Mouse (Mus musculus) colon, adult 2 months (tissue): Measurements from ENCODE around the gene Mlf2. TPM values are rescaled to one million over a fixed set of nuclear protein-coding genes. Genes with fewer than 3 reads are reported as not detected.

Experiments used
- polyA plus RNA-seq: library from polyadenylated mRNA; depleted of rRNA; stranded (reverse); fragments of >200 nt; gene quantifications from 2 replicates; pipeline ENCODE4 v1.2.3, GENCODE M21; 2012; rRNA removed

The Mlf2 gene
- polyA plus RNA-seq, result 357 and 413 TPM in 2 replicates

DNA sequence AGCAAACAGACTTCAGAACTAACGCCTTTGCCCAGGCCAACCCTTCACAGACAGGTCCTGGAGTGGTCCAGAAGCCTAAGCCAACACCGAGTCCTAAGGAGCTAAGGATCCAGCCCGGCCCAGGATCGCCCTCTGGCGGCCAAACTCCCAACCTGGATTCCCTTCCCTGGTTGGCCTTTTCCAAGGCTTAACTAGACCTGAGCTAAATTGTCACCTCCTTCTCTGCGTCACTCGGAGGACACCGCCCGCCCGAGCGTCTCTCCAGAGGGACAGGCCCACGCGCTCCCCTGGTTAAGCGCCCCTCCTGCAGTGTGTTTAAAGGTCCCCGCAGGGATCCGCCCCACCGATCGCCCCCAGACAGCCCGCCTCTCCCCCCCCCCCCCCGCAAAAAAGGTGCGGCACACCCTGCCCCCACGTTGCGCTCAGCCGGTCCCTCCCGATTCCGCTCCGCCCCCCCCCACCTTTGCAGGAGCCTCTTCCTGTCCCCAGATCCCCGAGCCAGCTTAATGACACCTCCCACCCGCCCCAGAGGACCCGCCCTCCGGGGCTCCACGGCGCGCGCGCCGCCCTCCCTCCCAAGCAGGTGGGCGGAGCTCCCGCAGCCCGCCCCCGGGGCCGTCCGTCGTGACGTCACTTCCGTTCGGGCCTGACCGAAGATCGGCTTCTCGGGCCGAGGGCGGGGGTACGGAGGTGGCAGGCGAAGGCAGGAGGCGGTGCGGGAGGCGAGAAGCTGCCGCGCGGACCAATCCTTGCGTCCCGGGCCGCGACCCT lies at the start of gene Mlf2:
Mlf2 (plus strand) TSS at position 633 of the 771 bp plus-strand sequence.

DNA sequence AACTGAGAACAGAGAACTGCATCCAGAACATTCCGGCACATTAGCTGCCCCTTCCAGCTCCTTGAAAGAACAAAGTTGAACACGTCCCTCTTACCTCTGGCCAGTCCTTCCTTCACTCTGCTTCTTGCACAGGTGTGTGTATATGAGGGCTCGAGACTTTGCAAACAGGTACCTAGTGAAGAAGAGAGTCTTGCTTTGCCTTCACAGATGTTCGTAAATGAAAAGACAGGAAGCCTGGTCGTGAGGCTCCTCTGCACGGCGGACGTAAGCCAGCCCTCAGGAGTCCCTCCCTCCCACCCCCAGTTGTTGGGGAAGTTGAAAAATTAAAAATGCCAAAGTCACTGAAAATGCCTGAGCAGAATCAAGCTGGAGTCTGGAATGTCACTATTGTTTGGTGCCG lies 43.2 kb upstream of the Mlf2 start, which contains the start of gene Cd4:
Cd4 (minus strand) TSS at position 236 of the 400 bp plus-strand sequence.

DNA sequence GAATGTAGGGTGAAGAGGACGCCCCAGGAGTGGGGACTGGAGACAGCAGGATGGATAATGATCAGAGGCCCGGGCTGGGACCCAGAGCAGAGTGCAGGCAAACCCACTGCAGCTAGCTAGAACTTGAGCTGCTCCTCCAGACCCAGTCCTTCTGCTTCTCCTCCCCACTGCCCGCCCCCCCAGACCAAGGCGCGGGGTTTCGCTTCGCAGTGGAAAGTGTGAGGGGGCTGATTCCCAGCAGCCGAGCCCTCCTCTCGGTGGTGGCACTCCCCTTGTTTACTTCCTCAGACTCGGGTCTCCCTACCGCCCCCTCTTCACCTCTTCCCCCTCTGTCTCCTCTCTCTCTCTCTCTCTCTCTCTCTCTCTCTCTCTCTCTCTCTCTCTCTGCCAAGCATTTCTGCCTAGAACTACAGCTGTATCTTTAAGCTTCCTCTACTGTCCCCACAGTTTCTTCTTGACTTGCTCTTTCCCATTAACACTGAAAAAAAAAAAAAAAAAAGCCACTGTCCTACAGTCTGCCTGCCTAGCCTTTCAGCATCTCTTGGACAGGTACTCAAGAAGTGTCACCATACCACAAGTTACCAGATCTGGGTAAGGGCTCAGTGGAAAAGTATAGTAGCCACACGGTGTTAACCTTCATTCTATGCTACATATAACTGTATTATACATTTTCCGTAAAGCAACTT lies 19.5 kb upstream of the Mlf2 start, which contains the start of gene Lag3:
Lag3 (minus strand) TSS at position 173 of the 686 bp plus-strand sequence.

DNA sequence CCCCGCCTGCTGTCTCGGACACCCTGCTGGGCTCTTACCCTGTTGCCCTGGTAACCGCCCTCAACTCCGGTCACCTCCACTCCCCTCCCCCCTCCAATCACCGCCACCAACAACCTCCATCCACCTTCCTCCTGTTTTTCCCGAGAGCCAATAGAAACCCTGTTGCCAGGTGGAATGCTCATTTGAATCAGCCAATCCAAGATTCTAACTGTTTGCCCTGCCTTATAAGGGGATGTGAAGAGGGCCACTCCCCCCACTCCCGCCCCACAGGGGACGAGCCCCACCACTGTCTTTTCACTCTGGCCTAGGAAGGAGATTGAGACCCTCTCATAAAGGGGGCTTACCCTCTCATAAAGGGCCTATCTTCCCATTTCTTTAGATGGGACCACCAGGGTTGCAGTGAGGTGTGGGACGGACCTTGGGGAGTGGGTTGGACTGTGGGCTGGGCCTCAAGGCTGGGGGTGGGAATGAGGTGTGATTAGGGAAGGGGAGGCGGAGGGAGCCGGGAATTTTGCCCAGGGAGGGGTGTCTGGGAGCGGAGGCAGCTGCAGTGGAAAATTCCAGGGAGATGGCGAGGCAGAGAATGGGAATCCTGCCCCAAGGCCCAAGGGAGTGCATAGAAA lies 11.4 kb upstream of the Mlf2 start, which contains the start of gene Ptms:
Ptms (minus strand) TSS at position 409 of the 623 bp plus-strand sequence.

DNA sequence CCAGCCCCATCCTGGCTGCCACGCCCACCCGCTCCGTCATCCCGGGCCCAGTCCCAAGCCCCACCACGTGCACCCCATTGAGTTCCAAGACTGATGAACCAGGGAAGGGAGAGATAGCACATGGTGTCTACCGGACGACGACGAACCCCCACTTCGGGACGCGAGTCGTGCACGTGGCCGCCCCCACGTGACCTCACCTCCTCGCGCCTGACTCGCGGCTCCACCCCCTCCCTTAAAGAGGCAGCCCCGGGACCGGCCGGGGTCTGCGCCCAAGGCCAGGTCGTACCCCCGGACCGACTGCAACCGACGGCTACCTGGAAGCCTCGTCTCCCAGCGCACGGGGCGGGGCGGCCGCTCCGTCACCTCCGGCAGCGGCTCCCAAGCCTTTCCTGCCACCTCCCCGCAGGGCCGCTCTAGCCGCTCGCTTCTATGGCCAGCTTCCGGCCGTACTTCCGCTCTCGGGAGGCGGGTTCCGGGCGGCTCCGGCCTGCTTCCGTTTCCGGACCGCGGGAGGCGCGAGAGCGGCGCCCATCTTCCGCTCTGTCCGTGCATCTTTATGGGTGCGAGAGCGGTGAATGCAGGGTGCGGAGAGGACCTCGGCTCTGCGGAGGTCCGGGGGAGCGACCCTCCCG lies 34.0 kb downstream of the Mlf2 start, which contains the start of gene Cops7a:
Cops7a (minus strand) TSS at position 451 of the 632 bp plus-strand sequence.

Other genes with a start within 250 kb of the Mlf2 start
- 36.9 and 39.0 TPM in 2 replicates for gene Emg1, start 219.2 kb upstream of the Mlf2 start, polyA plus RNA-seq
- gene Phb2, start 219.1 kb upstream of the Mlf2 start, polyA plus RNA-seq, result 151 and 193 TPM in 2 replicates
- 22.8 and 27.5 TPM in 2 replicates for gene Ptpn6, start 192.7 kb upstream of the Mlf2 start, polyA plus RNA-seq
- gene Grcc10, start 190.0 kb upstream of the Mlf2 start, polyA plus RNA-seq, result 180 and 222 TPM in 2 replicates
- gene Gm45234, start 175.4 kb upstream of the Mlf2 start, polyA plus RNA-seq, result not detected in 2 replicates
- gene Atn1, start 174.9 kb upstream of the Mlf2 start, polyA plus RNA-seq, result 52.2 and 59.6 TPM in 2 replicates
- gene Eno2, start 161.7 kb upstream of the Mlf2 start, polyA plus RNA-seq, result 8.6 and 8.8 TPM in 2 replicates
- 0.40 and 0.79 TPM in 2 replicates for gene Lrrc23, start 151.7 kb upstream of the Mlf2 start, polyA plus RNA-seq
- 39.0 and 41.2 TPM in 2 replicates for gene Spsb2, start 122.7 kb upstream of the Mlf2 start, polyA plus RNA-seq
- 442 and 514 TPM in 2 replicates for gene Tpi1, start 117.1 kb upstream of the Mlf2 start, polyA plus RNA-seq
- gene Usp5, start 101.9 kb upstream of the Mlf2 start, polyA plus RNA-seq, result 66.9 and 70.4 TPM in 2 replicates
- 38.3 and 47.5 TPM in 2 replicates for gene Cdca3, start 101.8 kb upstream of the Mlf2 start, polyA plus RNA-seq
- 0.21 and 0.29 TPM in 2 replicates for gene Gnb3, start 91.1 kb upstream of the Mlf2 start, polyA plus RNA-seq
- 25.9 and 26.2 TPM in 2 replicates for gene P3h3, start 73.6 kb upstream of the Mlf2 start, polyA plus RNA-seq
- 2.3 and 2.7 TPM in 2 replicates for gene Gpr162, start 67.4 kb upstream of the Mlf2 start, polyA plus RNA-seq
- gene Cd4, start 43.2 kb upstream of the Mlf2 start, polyA plus RNA-seq, result 2.7 and 3.0 TPM in 2 replicates
- 2.7 and 4.0 TPM in 2 replicates for gene Lag3, start 19.7 kb upstream of the Mlf2 start, polyA plus RNA-seq
- 894 and 1,886 TPM in 2 replicates for gene Ptms, start 11.3 kb upstream of the Mlf2 start, polyA plus RNA-seq
- gene Cops7a, start 34.2 kb downstream of the Mlf2 start, polyA plus RNA-seq, result 206 and 213 TPM in 2 replicates
- 8.4 and 8.6 TPM in 2 replicates for gene Pianp, start 65.3 kb downstream of the Mlf2 start, polyA plus RNA-seq
- gene Zfp384, start 77.8 kb downstream of the Mlf2 start, polyA plus RNA-seq, result 59.4 and 64.6 TPM in 2 replicates
- 37.5 and 37.7 TPM in 2 replicates for gene Ing4, start 108.4 kb downstream of the Mlf2 start, polyA plus RNA-seq
- 17.7 and 24.1 TPM in 2 replicates for gene Acrbp, start 118.3 kb downstream of the Mlf2 start, polyA plus RNA-seq
- gene Lpar5, start 136.5 kb downstream of the Mlf2 start, polyA plus RNA-seq, result 71.9 and 87.7 TPM in 2 replicates
- gene Chd4, start 164.6 kb downstream of the Mlf2 start, polyA plus RNA-seq, result 88.5 and 103 TPM in 2 replicates
- gene Nop2, start 200.5 kb downstream of the Mlf2 start, polyA plus RNA-seq, result 10.6 and 15.0 TPM in 2 replicates
- gene Iffo1, start 213.9 kb downstream of the Mlf2 start, polyA plus RNA-seq, result 13.1 and 18.1 TPM in 2 replicates
- 3,801 and 3,939 TPM in 2 replicates for gene Gapdh, start 235.1 kb downstream of the Mlf2 start, polyA plus RNA-seq